ENCODE assay signal across 8 mouse cellular contexts in the genomic region with DNA sequence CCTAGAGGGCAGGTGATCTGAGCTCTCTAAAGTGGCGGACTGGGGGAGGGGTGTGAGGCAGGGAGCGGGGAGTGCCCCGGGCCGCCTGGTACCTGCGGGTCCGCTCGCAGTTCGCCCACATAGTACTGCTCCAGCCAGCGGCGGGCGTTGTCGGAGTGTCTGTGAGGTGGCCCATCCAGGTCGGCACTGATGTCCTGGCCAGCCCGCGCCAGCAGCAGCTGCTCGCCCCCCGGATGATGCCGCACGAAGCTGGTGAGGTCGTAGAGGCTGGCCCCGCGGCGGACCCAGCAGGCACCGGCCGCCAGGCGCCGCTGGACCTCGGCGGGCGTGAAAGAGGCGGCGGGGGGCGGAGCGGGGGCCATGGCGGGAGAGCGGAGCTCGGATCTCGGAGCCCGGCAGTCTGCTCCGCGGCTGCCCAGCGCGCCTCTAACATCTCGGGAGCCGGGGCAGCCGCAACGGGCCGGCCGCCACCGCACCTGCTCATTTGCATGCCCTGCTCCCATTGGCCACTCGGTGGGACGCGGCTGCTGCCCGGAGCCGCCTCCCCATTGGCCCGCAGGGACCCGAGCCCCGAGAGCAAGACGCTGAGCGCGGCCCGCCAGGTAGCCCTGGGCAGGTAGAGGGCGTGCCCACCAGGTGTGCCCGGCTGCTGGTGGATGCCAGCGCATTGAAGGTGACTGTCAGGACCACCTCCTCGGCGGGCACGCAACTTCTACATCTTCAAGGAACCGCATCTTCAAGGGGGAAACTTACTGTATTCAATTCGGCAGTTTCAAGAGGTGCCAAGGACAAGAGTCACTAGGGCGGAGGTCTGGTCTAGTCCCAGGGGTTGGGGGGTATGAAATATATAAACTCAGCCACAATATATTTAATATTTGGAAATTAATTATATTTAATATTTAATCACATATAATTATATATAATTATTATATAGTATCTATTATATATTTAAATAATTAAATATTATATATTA. TPM values are rescaled to one million over a fixed set of nuclear protein-coding genes. Genes with fewer than 3 reads are reported as not detected.
DNase-seq lines count a peak whose midpoint lies in the region; TF ChIP-seq lines count a peak whose summit lies in the region.

Fa2h (minus strand) TSS at position 434 of the 973 bp plus-strand sequence.

- DNase-seq in B cell, adult 2 months = peak; percentile 37 to 39
- peak; percentile 93 for DNase-seq in brain, adult 2 months (ENCODE audit: low read depth, low spot score)
- peak; percentile 50 to 58 for DNase-seq in heart, adult 9 months (ENCODE audit: low spot score in 2 of 2)
- DNase-seq in kidney, adult 9 months = peak; percentile 86
- DNase-seq in liver = peak; percentile 81
- peak; percentile 68 to 79 for DNase-seq in spleen, postnatal 4 days (ENCODE audit: low spot score in 2 of 2)

- TF ChIP-seq CTCF in embryonic fibroblast, embryonic 13.5 days (IDR thresholded peaks at IDR 0.05; ENCODE audit: borderline replicate concordance, insufficient read depth, low read length) = no peak

- no peak within 1 kb of the TSS for H3K27ac ChIP-seq in embryonic fibroblast, embryonic 13.5 days (ENCODE audit: insufficient read depth, low read length)

- no peak within 1 kb of the TSS for H3ac ChIP-seq in myocyte (ENCODE audit: control insufficient read depth, insufficient read length)

- no peaks in the 10 kb centered on the region for H3K79me2 ChIP-seq in myocyte (ENCODE audit: control insufficient read depth, insufficient read depth)

- H3K4me2 ChIP-seq in myocyte (ENCODE audit: low read depth) = peak within 1 kb of the TSS; percentile 65

- no peaks in the 10 kb centered on the region for H3K4me1 ChIP-seq in embryonic fibroblast, embryonic 13.5 days (ENCODE audit: control insufficient read depth, insufficient read depth, low read length)

- peak within 1 kb of the TSS; percentile 11; the same call in 1 of the 2 replicates for H3K4me3 ChIP-seq in embryonic fibroblast, embryonic 13.5 days (ENCODE audit: insufficient read depth, low read length)
- no peak within 1 kb of the TSS for H3K4me3 ChIP-seq in myocyte

- peaks cover 18% of the 10 kb centered on the region for H3K27me3 ChIP-seq in myocyte (ENCODE audit: control insufficient read depth, insufficient read depth, insufficient read length)

- H3K36me3 ChIP-seq in myocyte (ENCODE audit: control insufficient read depth, insufficient read depth) = no peaks in the 10 kb centered on the region

- no peak for TF ChIP-seq POLR2A in embryonic fibroblast, embryonic 13.5 days (IDR thresholded peaks at IDR 0.05; ENCODE audit: low read depth, low read length)
- TF ChIP-seq POLR2A in myocyte (IDR thresholded peaks at IDR 0.05; ENCODE audit: insufficient read length, low read depth) = no peak

TF ChIP-seq in myocyte, 11 proteins besides CTCF, POLR2A, EP300 and RAD21:
- peak in 1 of 3 experiments; percentile 11 for TF ChIP-seq MYOD1 (IDR thresholded peaks at IDR 0.05; ENCODE audit: control insufficient read depth in 1 of 3, insufficient read length in 2 of 3, low read depth in 2 of 3)
- no peak for TF ChIP-seq USF1 (IDR thresholded peaks at IDR 0.05; ENCODE audit: low read depth)
- TF ChIP-seq CEBPB (IDR thresholded peaks at IDR 0.05; ENCODE audit: insufficient read depth, poor library complexity, severe bottlenecking) = no peak
- peak in 1 of 3 experiments; percentile 16 for TF ChIP-seq MYOG (IDR thresholded peaks at IDR 0.05; ENCODE audit: control insufficient read depth in 1 of 3, insufficient read depth in 1 of 3, insufficient read length in 2 of 3, low read depth in 2 of 3)
TF ChIP-seq in myocyte: peak in this region for 2.

RNA-seq across cellular contexts. Expression of gene Fa2h, which starts in this region (rescaled TPM):
- not detected in 2 replicates for polyA plus RNA-seq in embryonic fibroblast, embryonic 13.5 days (2011; ENCODE audit: insufficient read length, low read depth, missing spikeins)
- 0.54 TPM for polyA plus RNA-seq in myocyte (2012; fragmentation: generic; extraction: Trizol)

Comparison
In these comparisons a context has a peak if more than half of its experiments do, and no peak if none do; other contexts are left out.
1. DNase-seq: peak in every context shown above with its lines; median percentile 93 in brain, adult 2 months; 86 in kidney, adult 9 months; 81 in liver; 74 in spleen, postnatal 4 days; 54 in heart, adult 9 months; 38 in B cell, adult 2 months.